Mouse (Mus musculus): ENCODE measurements around the gene Tex38. TPM values are rescaled to one million over a fixed set of nuclear protein-coding genes. Genes with fewer than 3 reads are reported as not detected.

Gene Tex38
- total and polyA plus RNA-seq, 3 experiments, result 0.17 to 0.30 TPM; not detected in 1

DNA sequence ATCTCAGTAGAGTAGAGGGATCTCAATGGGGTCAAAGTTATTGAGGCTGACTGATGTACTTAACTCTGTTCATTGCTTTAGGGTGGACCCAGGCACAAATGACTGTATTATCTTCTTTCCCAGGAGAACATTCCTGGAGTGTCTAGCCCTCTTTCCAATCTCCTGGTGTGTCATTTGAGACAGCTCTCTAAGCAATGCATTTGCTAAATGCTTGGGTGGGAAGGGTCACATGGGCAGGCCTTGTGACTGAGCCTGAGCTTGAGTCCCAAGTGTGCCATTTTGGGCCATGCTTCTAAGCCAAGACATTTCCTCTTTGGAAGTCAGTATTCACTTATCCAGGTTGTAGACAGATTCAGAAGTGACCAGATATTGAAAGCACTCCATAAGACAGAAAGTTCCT lies 40.6 kb upstream of the Tex38 start:
- Histone ChIP-seq H3K27me3 (replicated peaks) (no peaks in the 10 kb centered on the region), H3K4me2 (ENCODE audit: insufficient read depth, low read depth, poor library complexity, severe bottlenecking) (peak overlapping the region; percentile 26; the same call in 1 of the 2 replicates), H3K4me1 (ENCODE audit: control insufficient read depth in 1 of 2, insufficient read depth in 2 of 2) (peaks cover 20 to 60% of the 10 kb centered on the region in 2 experiments), H3K4me3 (replicated peaks in 1 of 3; ENCODE audit: low read depth in 2 of 3, low read length in 2 of 3, poor library complexity in 1 of 3) (no peak overlapping the region), H3K27ac (ENCODE audit: insufficient read depth, low read depth) (0 out of 2 replicates have a peak overlapping the region, but pooled peaks have one; percentile 66), H3K9ac (ENCODE audit: insufficient read depth, low read depth) (0 out of 2 replicates have a peak overlapping the region, but pooled peaks have one; percentile 3), H3K36me3 (replicated peaks in 1 of 2; ENCODE audit: control insufficient read depth in 1 of 2, insufficient read depth in 1 of 2, low read length in 1 of 2) (peaks cover 4 to 46% of the 10 kb centered on the region in 2 experiments), H3K9me3 (replicated peaks; ENCODE audit: low read length) (no peaks in the 10 kb centered on the region), H3K79me2 (replicated peaks; ENCODE audit: control insufficient read depth, extremely low read depth, insufficient read depth, poor library complexity, severe bottlenecking) (no peaks in the 10 kb centered on the region)
- no peak for DNase-seq (ENCODE audit: extremely low read depth)
- in situ Hi-C loops (cut with MboI; ENCODE audit: low pct_ligation_motif_present, low pct_unique_long_range_greater_than_20kb, low sequenced_read_pairs), result loop anchor here (10.0 kb wide), 1 partner anchor 77 kb away; no protein-coding TSS in a partner anchor
- dilution Hi-C loops (cut with MboI; ENCODE audit: extremely low pct_ligation_motif_present, extremely low pct_unique_long_range_greater_than_20kb, low sequenced_read_pairs), result no loop called here
- TF ChIP-seq NRF1 (IDR thresholded peaks at IDR 0.05; ENCODE audit: low read depth, low read length) (no peak), RCOR1 (conservative IDR thresholded peaks at IDR 0.05; ENCODE audit: low read depth, low read length) (no peak), ELF1 (IDR thresholded peaks at IDR 0.05; ENCODE audit: low read depth, low read length) (no peak), POLR2A (IDR thresholded peaks at IDR 0.05; ENCODE audit: low read depth, low read length) (no peak), HCFC1 (IDR thresholded peaks at IDR 0.05; ENCODE audit: low read depth, low read length) (no peak), MAX (IDR thresholded peaks at IDR 0.05; ENCODE audit: low read length) (no peak), ZNF384 (IDR thresholded peaks at IDR 0.05; ENCODE audit: low read depth, low read length) (no peak), CTCF (conservative IDR thresholded peaks at IDR 0.05 in 1 of 2, IDR thresholded peaks at IDR 0.05 in 1 of 2; ENCODE audit: low read depth in 2 of 2, low read length in 2 of 2) (no peak), MEF2A (IDR thresholded peaks at IDR 0.05; ENCODE audit: borderline replicate concordance, low read depth, low read length) (no peak), TBP (conservative IDR thresholded peaks at IDR 0.05; ENCODE audit: low read depth, low read length) (no peak; the same call in 1 of the 2 replicates)

DNA sequence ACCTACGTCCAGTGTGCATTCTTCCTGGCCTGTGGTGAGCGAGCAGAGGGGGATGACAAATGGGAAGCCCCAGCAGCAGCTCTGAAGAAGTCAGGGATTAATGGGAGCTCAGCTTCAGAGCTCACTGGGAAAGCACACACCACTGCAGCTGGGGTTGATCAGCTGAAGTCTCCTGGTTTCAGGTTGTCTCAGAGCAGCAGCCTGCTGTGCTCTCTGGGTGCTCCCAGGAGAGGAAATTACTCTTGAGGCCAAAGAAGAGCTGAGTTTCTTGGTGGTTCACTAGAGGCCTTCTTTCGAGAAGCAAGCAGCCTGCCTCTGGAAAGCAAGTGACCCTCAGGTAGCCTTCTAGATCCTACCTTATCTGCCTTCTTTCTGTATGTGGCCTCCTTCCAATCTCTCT lies 40.1 kb upstream of the Tex38 start:
- Histone ChIP-seq H3K4me3 (replicated peaks in 1 of 3; ENCODE audit: low read depth in 2 of 3, low read length in 2 of 3, poor library complexity in 1 of 3) (peak overlapping the region in 1 of 3 experiments; percentile 12), H3K9ac (ENCODE audit: insufficient read depth, low read depth) (0 out of 2 replicates have a peak overlapping the region, but pooled peaks have one; percentile 3), H3K79me2 (replicated peaks; ENCODE audit: control insufficient read depth, extremely low read depth, insufficient read depth, poor library complexity, severe bottlenecking) (no peaks in the 10 kb centered on the region), H3K4me1 (ENCODE audit: control insufficient read depth in 1 of 2, insufficient read depth in 2 of 2) (peaks cover 20 to 60% of the 10 kb centered on the region in 2 experiments), H3K27me3 (replicated peaks) (no peaks in the 10 kb centered on the region), H3K4me2 (ENCODE audit: insufficient read depth, low read depth, poor library complexity, severe bottlenecking) (peak overlapping the region; percentile 26), H3K9me3 (replicated peaks; ENCODE audit: low read length) (no peaks in the 10 kb centered on the region), H3K36me3 (replicated peaks in 1 of 2; ENCODE audit: control insufficient read depth in 1 of 2, insufficient read depth in 1 of 2, low read length in 1 of 2) (peaks cover 8 to 51% of the 10 kb centered on the region in 2 experiments), H3K27ac (ENCODE audit: insufficient read depth, low read depth) (peak overlapping the region; percentile 66; the same call in 1 of the 2 replicates)
- dilution Hi-C loops (cut with MboI; ENCODE audit: extremely low pct_ligation_motif_present, extremely low pct_unique_long_range_greater_than_20kb, low sequenced_read_pairs), result no loop called here
- in situ Hi-C loops (cut with MboI; ENCODE audit: low pct_ligation_motif_present, low pct_unique_long_range_greater_than_20kb, low sequenced_read_pairs), result loop anchor here (10.0 kb wide), 1 partner anchor 76 kb away; no protein-coding TSS in a partner anchor
- peak; percentile 39 for DNase-seq (ENCODE audit: extremely low read depth)
- peak; percentile 48; the same call in 1 of the 2 replicates for TF ChIP-seq MEF2A (IDR thresholded peaks at IDR 0.05; ENCODE audit: borderline replicate concordance, low read depth, low read length)
- 0 out of 2 replicates have a peak, but pooled peaks have one; percentile 18 for TF ChIP-seq KAT2A (IDR thresholded peaks at IDR 0.05; ENCODE audit: insufficient replicate concordance, low read length)
- TF ChIP-seq MAZ (IDR thresholded peaks at IDR 0.05; ENCODE audit: low read depth, low read length), result no peak
- TF ChIP-seq GABPA (IDR thresholded peaks at IDR 0.05; ENCODE audit: insufficient replicate concordance, low read depth, low read length), result no peak
- TF ChIP-seq TBP (conservative IDR thresholded peaks at IDR 0.05; ENCODE audit: low read depth, low read length), result peak; percentile 41; the same call in 1 of the 2 replicates
- no peak for TF ChIP-seq ZMIZ1 (IDR thresholded peaks at IDR 0.05; ENCODE audit: low read depth, low read length)
- TF ChIP-seq POLR2AphosphoS2 (IDR thresholded peaks at IDR 0.05; ENCODE audit: low read depth, low read length), result no peak
- TF ChIP-seq NELFE (IDR thresholded peaks at IDR 0.05; ENCODE audit: low read depth, low read length), result no peak
- TF ChIP-seq IRF4 (IDR thresholded peaks at IDR 0.05; ENCODE audit: low read depth, low read length), result peak; percentile 87
- TF ChIP-seq USF1 (IDR thresholded peaks at IDR 0.05; ENCODE audit: low read depth, low read length), result no peak
- no peak for TF ChIP-seq JUN (IDR thresholded peaks at IDR 0.05; ENCODE audit: insufficient read depth, low read depth, low read length)
- no peak for TF ChIP-seq RCOR1 (conservative IDR thresholded peaks at IDR 0.05; ENCODE audit: low read depth, low read length)
- TF ChIP-seq ZKSCAN1 (IDR thresholded peaks at IDR 0.05; ENCODE audit: borderline replicate concordance, low read depth, low read length), result no peak
- TF ChIP-seq E2F4 (IDR thresholded peaks at IDR 0.05; ENCODE audit: insufficient replicate concordance, low read depth, low read length), result no peak
- no peak for TF ChIP-seq ZNF384 (IDR thresholded peaks at IDR 0.05; ENCODE audit: low read depth, low read length)
- TF ChIP-seq ELF1 (IDR thresholded peaks at IDR 0.05; ENCODE audit: low read depth, low read length), result no peak
- peak; percentile 90 for TF ChIP-seq ETS1 (conservative IDR thresholded peaks at IDR 0.05; ENCODE audit: low read depth, low read length)
- TF ChIP-seq POLR2A (IDR thresholded peaks at IDR 0.05; ENCODE audit: low read depth, low read length), result no peak
- 0 out of 2 replicates have a peak, but pooled peaks have one; percentile 13 for TF ChIP-seq SMC3 (IDR thresholded peaks at IDR 0.05; ENCODE audit: low read depth, low read length)
- TF ChIP-seq ZC3H11A (IDR thresholded peaks at IDR 0.05; ENCODE audit: low read depth, low read length), result no peak
- TF ChIP-seq CHD1 (IDR thresholded peaks at IDR 0.05; ENCODE audit: low read depth, low read length), result no peak
- 0 out of 2 replicates have a peak, but pooled peaks have one; percentile 57 for TF ChIP-seq UBTF (IDR thresholded peaks at IDR 0.05; ENCODE audit: low read depth, low read length)
- TF ChIP-seq MXI1 (IDR thresholded peaks at IDR 0.05; ENCODE audit: low read depth, low read length), result no peak
- no peak for TF ChIP-seq PAX5 (IDR thresholded peaks at IDR 0.05; ENCODE audit: low read length)
- TF ChIP-seq MAX (IDR thresholded peaks at IDR 0.05; ENCODE audit: low read length), result no peak
- TF ChIP-seq SIN3A (IDR thresholded peaks at IDR 0.05; ENCODE audit: low read length), result peak; percentile 68
- TF ChIP-seq NRF1 (IDR thresholded peaks at IDR 0.05; ENCODE audit: low read depth, low read length), result no peak
- no peak for TF ChIP-seq CHD2 (IDR thresholded peaks at IDR 0.05; ENCODE audit: low read length)

Data from CH12.LX (cell line).